Mouse (Mus musculus) inflammation-experienced regulatory T-cells, adult 6 months (primary cell): ENCODE measurements around the gene Cnot10. TPM values are rescaled to one million over a fixed set of nuclear protein-coding genes. Genes with fewer than 3 reads are reported as not detected.

Source experiments
- ATAC-seq: one replicate; pipeline ENCODE4 v1.8.0; 2017
- polyA plus RNA-seq, 3 experiments: library from polyadenylated mRNA; unstranded; fragments of 100-300 nt; shearing (Covaris generic); gene quantifications; one replicate each; pipeline ENCODE4 v1.2.1; 2017

The Cnot10 gene
- polyA plus RNA-seq, 3 experiments from 2014 or later: 21.2 to 24.4 (median 23.6) TPM

- ATAC-seq: no peak
Observed at GRCm38 (mm10) chr9:114544754-114545393, 95.1 kb downstream of the Cnot10 start.

- ATAC-seq: no peak
Observed at GRCm38 (mm10) chr9:114543882-114544753, 95.9 kb downstream of the Cnot10 start.

- no peak for ATAC-seq
Observed at GRCm38 (mm10) chr9:114541279-114541741, 98.7 kb downstream of the Cnot10 start.

GRCm38 (mm10) chr9:114538996-114539563 lies 100.9 kb downstream of the Cnot10 start:
- no peak for ATAC-seq

- ATAC-seq: no peak
Observed at GRCm38 (mm10) chr9:114536628-114537027, 103.4 kb downstream of the Cnot10 start.

Other genes starting within 250 kb of the Cnot10 start
- gene Crtap, start 249.5 kb downstream of the Cnot10 start, polyA plus RNA-seq: 1 to 10 TPM; 2.5 to 3.9 (median 3.1) TPM
- gene Glb1, start 239.1 kb downstream of the Cnot10 start, polyA plus RNA-seq: 10 to 100 TPM; 30.2 to 38.0 (median 34.6) TPM
- gene Tmppe, start 239.1 kb downstream of the Cnot10 start, polyA plus RNA-seq: 10 to 100 TPM in 2 of 3 experiments, 1 to 10 TPM in 1; 9.9 to 14.3 (median 12.1) TPM
- 10 to 100 TPM; 16.1 to 24.9 (median 17.5) TPM for gene Ccr4, start 135.3 kb downstream of the Cnot10 start, polyA plus RNA-seq
- not detected for gene C130032M10Rik, start 124.5 kb downstream of the Cnot10 start, polyA plus RNA-seq
- under 1 TPM in 1 of 3 experiments, not detected in 2; 0.04 TPM for gene Trim71, start 75.8 kb downstream of the Cnot10 start, polyA plus RNA-seq
- 10 to 100 TPM; 46.3 to 55.0 (median 50.4) TPM for gene Dync1li1, start 48.6 kb upstream of the Cnot10 start, polyA plus RNA-seq
- gene Cmtm6, start 90.9 kb upstream of the Cnot10 start, polyA plus RNA-seq: 10 to 100 TPM; 62.5 to 80.3 (median 72.6) TPM
- gene Cmtm7, start 141.7 kb upstream of the Cnot10 start, polyA plus RNA-seq: 100 to 1,000 TPM in 1 of 3 experiments, 10 to 100 TPM in 2; 44.6 to 117 (median 64.8) TPM
- gene Cmtm8, start 204.0 kb upstream of the Cnot10 start, polyA plus RNA-seq: not detected